Mouse (Mus musculus): ENCODE measurements at regions not wholly inside any gene's neighbourhood (a gene's known extent, or its start where the extent isn't known, plus 50 kb on each side); places are given as distances from the start of the nearest gene placed in this dataset.

- no peak for TF ChIP-seq EP300 (IDR thresholded peaks at IDR 0.05; ENCODE audit: insufficient read depth, low read depth, low read length)
- TF ChIP-seq CTCF (IDR thresholded peaks at IDR 0.05; ENCODE audit: low read depth, low read length) = no peak
Measured at GRCm38 (mm10) chr9:31644106-31644505, 179.8 kb upstream of the Tmem45b start.

Data from ES-Bruce4 (cell line).